Mouse (Mus musculus) urinary bladder, postnatal 4 days (tissue): ENCODE data around the gene Echdc3.
A peak's percentile ranks its signal among the peaks of the same experiment; 100 is the strongest.

ENCODE experiments used
- DNase-seq, 2 experiments: peaks; one replicate each; pipeline ENCODE4 v3.0.0; 2021 to 2022; ENCODE audit warnings: low spot score in 2 of 2

Echdc3 gene

DNA sequence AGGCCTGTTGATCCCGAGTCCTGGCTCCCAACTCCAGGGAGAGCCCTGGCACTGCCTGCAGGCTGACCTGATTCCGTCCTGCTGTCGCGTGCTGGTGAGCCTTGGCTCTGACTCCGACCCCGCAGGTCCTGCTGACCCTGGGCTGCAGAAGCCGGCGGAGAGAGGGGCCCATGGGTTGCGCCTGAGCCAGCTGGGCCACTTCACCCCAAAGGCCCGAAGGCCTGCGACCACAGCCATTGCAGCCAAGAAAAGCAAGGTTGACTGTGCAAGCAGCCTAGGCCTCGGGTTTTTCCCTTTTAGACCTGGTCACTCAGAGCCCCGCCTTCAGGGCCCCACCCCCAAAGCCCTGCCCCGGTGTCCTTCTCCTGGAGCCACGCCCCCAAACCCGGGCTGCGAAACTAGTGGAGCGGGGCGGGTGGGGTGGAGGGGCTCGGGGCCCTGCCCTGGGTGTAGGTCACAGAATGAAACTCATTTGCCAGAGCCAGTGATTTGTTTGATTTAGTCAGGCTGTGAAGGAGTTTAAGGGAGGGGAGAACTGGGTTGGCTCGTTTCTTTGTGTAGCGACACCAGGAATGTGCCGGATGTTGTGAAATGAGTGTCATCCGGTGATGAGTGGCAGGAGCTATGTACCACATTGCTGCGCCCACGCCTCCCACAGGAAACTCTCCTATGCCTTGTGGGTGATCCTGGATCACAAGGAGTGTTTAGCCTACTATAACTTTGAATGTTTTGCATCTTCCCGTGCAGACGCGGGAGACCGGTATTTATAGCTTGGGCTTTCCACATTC, at the start of gene Echdc3:
Gene Echdc3, minus strand, starts transcription at position 310 of the 788 bp plus-strand sequence.
- peak; percentile 85 to 89 for DNase-seq

DNA sequence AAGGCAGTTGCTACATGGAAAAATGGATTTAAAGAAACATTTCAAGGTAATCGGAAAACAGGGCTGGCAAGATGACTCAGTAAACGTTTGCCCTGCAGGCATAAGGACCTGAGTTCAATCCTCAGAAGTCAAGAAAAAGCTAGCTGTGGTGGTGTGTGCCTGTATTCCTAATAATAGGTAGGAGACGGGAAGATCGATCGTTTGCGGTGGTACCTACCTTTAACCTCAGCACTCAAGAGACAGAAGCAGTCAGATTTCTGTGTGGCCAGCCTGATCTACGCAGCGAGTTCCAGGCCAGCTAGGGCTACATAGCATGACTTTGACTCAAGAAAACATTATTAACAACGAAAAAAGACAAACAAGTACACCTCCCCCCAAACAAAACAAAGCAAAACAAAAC, 48.9 kb upstream of the Echdc3 start:
- DNase-seq = no peak

DNA sequence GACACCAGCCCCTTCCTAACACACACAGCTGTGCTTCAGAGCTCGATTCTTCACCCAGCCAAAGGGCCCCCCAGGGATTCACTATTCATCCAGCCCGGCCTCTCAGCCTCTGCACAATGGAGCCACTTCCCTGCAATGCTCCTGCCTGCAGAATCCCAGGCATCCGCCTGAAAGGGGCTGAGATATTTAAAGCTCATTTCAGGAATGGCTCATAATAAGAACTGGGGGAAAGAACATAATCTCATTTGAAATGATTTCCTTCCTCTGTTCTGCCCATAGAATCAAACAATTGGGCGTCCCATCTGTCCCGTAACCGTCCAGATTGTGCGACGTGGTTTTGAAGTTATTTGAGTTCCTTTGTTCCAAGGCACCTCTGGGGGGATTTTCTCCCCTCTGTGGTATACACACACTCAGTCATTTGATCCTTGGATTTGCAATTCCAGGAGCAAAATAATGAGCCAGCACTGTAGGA, 48.4 kb upstream of the Echdc3 start:
- no peak for DNase-seq

DNA sequence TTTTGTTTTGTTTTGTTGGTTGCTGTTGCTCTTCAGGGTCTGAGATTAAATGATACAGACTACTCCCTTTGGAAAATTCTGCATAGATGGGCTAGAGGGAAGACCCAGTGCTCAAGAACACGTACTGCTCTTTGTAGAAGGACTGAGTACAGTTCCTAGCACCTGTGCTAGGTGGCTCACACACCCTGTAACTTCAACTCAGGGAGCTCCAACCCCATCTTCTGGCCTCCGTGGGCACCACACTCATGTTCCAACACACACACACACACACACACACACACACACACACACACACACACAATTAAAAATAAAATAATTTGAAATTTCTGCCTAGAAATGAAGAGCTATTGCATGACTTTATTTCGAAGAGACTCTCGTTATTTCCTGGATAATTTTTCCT, 47.8 kb upstream of the Echdc3 start:
- no peak for DNase-seq

DNA sequence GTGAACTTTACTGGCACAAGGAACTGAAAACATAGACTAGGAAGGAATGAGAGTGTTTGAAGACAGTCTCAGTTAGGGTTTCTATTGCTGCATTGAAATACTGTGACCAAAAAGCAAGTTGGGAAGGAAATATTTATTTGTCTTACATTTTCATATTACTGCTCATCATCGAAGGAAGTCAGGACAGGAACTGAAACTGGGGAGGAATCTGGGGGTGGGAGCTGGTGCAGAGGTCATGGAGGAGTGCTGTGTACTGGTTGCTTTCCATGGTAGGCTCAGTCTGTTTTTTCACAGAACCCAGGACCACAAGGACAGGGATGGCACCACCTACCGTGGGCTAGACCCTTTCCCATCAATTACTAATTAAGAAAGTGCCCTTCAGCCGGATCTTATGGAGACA, 46.3 kb upstream of the Echdc3 start:
- no peak for DNase-seq

DNA sequence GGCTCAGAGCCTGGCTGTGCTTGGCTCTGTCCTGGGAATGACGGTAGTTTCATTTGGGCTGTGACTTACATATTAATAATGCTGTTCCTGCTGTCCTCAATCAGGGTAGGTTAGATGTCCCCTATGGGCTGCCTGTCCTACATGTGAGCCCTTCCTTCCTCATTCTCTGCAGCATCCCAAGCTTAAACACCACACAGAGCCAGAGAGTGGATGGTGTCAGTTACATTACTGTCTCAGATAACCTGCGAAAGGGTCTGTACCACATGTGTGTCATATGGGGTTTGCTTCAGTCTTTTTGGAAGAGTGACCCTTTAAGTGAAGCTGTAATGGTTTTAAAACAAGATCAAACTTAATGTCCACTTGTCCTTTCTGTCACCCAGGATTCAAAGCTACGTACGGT, 45.2 kb upstream of the Echdc3 start:
- no peak for DNase-seq

DNA sequence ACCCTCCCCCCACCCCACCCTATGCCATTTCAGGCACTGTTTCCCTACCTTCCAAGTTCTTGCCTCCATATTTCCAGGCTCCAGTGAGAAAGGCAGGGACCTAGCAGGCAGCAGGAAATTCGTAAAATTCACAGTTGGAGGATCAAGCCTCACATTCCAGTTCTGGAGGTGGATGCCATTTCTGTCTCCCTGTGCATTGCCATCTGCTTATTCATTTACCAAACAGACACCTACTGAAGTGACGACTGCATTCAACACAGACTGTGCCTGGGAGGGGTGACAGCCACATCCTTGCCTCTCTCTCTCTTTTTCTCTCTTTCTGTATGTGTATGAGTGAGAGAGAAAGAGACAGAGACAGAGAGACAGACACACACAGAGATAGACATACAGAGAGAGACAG, 44.3 kb upstream of the Echdc3 start:
- DNase-seq = no peak

DNA sequence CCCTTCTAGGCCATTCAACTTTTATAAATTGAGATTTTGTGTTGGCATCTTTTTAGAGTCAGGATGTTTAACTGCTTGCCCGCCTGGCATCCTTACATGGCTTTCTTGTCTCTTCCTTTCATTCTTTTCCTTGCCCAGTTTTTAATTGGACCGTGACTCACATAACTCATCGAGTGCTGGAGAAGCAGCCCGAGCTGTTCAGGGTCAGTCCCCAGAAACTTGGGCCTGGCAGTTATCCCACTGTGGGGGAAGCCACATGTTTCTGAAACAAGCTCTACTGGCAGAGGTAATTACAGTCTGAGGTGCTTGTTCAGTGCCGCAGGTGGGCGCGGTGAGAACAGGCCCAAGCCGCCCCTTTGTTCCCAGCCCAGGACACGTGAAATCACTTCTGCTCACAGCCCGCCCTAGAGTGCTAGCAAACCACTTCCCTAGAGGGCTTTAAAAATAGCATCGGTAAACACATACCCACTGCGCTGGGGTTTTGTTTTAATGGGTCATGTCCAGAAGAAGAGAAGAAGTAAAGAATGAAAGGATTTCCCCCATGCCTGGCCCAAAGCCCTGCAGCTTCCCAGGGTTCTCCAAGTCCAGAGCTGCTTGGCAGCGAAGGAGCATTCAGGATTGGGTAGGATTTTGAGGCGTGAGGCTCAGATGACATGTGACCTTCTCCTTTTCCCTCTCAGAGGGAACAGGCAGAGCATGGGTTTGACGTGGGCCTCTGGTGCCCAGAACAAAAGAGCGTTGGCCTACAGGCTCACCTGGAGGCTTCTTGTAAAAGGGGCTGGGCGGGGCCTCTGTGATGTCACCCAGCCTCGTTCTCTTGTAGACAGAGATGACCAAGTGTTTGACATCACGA, 43.4 kb upstream of the Echdc3 start:
- DNase-seq = peak; percentile 32 to 65

DNA sequence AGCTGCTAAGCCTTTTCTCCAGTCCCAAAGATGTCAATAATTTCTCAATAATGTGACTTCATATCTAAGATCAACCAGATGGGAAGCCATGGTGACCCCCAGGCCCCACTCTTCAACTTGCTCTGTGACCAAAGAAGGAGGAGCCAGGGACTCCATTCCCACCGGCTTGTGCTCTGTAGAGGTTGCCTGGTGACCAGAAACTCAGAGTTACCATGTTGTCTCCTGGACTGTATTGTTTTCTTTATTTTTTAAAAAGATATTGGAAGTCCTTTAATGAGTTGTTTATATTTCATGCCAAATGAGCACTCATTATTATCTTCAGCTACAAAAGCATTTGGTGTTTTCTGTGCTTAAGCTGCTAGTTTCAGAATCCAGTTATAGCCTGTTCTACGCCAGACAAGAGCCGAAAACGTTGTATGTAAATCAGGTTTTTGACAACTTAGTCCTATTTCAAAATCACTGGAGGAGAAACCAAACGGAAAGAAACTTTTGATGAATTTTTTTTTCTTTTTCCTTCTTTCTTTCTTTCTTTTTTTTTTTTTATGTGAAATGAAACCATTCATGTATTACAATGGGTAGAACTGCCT, 42.7 kb upstream of the Echdc3 start:
- no peak for DNase-seq

DNA sequence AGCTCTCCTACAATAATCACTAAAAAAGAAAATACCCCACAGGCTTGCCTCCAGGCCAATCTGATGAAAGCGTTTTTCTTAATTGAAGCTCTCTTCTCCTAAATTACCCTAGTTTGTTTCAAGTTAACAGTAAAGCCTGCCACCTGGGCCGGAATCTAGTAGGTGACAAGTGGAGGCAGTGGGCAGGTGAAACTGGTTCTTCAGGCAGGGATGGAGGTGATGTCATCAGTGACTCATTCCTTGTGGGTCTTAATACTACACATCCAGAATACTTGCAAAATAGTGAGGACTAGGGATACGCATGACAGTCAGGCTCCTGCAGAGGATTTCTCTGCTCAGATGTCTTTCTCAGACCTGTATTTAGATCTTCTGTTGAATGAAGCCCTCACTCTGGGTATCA, 39.7 kb upstream of the Echdc3 start:
- DNase-seq = no peak

DNA sequence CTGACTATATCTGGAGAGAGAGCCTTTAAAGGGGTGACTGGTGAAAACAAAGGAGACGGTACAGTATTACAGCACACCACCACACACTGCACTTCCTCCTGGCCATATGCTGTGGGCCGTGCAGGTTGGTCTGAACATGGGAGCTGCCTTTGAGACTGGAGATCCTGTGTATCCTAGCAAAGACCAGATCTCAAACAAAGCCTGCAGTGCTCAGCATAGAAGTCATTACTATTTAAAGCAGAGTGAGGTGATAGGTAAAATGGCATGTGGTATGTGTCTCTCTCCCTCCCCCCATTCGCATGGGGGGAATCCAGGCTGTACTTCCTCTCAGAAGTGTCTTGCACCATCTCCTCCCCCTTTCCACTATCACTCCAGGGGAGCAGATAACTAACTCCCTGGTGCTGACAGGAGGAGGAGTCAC, 38.3 kb upstream of the Echdc3 start:
- DNase-seq = no peak

DNA sequence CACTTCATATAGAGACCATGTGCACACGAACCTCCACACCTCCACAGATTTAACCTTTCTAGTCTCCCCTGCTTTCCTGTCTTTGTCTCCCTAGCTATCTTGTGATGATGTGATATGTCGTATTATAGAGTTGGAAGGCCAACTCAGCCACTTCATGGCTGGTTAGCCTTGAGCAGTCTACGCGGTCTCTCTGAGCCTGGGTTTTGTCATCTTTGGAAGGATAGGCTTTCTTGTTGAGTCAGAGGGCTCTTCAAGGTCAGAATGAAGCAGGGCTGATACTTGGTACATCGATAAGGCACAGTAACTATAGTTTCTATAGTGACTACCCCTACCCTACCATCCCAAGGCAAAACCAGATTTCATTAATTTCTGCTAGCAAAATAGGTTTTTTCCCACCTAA, 28.6 kb upstream of the Echdc3 start:
- no peak for DNase-seq

DNA sequence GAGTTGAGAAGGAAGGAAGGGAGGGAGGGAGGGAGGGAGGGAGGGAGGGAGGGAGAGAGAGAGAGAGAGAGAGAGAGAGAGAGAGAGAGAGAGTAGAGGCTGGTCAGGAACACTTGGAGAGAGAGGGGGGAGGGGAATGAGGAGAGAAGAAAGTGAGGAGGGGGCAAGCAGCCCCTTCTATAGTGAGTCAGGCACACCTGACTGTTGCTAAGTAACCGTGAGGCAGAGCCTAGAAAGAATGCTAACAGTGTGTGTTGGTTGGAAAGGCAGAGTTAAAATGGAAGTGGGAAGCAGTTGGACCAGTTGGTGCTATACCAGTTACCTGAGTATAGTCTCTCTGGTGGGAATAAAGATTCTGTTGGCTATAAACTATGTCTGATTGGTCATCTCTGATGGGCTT, 27.2 kb upstream of the Echdc3 start:
- DNase-seq = no peak

DNA sequence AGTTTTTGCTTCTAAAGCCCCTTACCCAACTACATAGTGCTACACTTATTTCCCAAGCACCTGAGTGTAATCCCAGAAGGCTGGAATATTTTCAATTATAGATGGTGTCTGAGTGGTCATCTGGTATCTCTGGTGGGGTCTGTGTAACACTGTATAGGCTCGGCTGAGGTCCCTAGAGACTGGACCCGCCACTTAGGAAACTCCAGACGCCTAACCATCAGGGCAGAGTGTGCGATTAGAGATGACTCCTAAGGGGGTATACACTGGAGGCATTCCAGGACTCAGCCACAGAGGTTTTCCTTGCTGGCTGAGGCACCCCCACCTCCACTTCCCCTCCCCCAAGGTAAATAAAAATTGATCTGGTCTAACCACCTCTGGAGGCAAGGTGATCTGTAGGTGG, 26.5 kb upstream of the Echdc3 start:
- DNase-seq = no peak

DNA sequence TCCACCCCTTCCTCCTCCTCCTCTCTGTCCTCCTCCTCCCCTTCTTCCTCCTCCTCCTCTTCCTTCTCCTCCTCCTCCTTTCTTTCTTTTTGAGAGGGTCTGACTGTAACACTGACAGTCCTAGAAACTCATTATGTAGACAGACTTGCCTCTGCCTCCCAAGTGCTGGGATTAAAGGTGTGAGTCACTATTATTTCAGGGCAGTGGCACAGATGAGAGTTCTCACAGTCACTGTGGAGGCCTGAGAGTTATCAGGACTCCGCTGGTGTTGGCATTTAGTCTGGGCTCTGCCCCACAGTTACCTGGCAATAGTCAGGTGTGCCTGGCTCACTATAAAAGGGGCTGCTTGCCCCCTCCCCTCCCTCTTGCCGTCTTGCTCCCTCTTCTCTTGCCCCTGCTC, 25.8 kb upstream of the Echdc3 start:
- no peak for DNase-seq

DNA sequence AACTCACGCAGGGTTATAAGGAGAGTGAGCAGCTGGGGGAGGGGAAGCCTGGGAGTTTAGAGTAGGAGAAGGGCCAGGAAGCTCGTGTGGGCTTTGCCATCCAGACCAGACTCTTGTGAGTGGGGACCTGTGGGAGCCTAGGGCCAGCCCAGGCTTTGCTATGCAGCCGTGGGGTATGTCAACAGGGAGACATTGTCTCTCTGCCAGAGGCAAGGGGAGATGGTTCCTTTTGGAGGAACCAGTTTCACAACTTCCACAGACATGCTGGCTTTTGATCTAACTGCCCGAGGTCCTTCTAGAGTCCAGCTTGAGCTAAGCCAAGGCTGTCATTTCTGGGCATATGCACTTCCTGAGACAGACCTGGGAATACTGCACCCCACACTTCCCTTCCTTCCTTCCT, 25.4 kb upstream of the Echdc3 start:
- no peak for DNase-seq

DNA sequence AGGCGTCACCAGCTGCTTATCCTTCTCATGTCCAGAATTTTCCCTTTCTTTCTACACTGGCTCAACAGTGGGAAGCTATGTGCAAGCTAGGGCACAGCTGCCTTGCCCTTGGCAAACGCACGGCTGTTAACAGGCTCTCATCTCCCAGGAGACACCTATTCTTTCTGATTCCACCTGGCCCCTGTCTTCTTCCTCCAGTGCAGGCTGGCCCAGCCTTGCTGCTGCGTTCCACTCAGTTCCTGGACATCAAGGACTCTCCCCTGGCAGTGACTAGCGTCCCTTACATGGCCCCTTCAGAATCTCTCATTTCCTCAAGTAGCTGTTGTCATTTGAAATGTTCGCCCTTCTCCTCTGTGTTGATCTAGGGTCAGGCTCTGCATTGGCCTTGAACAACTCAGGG, 20.5 kb upstream of the Echdc3 start:
- no peak for DNase-seq

DNA sequence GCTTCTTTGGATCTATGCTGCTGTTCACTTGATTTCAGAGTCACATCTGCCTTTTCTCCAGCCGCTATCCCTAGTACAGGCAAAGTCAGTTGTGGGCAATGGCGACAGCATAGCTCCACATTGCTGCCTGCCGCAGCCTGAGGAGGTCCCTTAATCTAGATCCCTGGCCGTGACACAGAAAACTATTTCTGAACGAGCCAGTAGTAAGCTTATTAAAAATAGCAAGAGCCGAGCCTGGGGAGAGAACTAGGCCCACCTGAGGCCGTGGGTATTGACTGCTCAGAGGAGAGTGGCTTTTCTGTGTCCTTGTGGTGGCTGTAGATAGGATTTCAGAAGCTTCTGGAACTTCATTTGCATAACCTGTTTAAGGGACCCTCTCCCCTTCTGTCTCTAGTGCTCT, 19.9 kb upstream of the Echdc3 start:
- DNase-seq = no peak

DNA sequence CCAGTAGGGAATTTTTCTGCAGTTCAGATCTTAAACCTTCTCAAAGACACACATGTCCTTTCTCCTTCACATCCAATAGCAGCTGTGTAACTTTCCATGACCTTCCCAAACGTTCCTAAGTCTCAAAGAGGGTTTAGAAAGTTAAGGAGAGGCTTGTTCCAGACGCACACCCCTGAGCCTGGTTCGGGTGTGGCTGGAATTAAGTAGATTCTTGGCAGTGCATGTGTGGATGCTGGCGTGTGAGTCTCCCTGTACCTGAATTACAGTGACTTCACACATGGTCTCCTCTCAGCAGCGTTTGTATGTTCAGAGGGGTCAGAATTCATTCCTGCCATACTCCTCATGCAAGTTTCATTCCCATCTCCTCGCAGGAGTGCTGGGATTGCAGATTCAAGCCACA, 18.0 kb upstream of the Echdc3 start:
- no peak for DNase-seq

DNA sequence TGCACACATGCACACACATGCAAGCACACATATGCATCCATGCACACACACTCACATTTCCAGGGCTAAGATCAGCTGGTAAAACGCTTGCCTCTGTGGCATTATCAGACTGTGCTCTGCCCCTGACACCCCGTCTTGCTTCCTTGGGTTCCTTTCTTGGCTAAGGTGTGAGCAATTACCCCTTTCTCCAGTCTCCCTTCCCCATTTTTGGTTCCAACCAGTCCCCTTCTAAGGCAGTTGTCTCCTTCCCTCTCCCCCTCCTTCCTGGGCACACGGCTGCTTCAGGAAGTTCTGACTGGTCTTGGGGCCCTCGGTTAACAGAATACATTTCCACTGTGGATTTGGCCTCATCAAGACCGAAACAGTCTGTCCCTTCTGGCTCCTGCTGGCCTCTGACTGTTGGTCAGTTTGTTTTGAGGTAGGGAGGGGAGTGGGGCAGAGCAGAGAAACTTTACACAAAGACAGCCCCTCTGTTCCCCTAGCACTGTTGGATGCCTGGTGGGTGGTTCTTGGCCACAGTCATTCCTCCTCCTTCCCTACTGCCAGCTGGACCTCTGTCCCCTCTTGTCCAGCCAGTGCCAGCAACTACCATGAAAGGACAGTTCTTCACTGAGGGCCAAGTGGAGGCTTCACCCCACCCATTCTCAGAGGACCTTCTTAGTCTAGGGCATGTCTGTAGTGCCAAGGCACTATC, 16.9 kb upstream of the Echdc3 start:
- no peak for DNase-seq

DNA sequence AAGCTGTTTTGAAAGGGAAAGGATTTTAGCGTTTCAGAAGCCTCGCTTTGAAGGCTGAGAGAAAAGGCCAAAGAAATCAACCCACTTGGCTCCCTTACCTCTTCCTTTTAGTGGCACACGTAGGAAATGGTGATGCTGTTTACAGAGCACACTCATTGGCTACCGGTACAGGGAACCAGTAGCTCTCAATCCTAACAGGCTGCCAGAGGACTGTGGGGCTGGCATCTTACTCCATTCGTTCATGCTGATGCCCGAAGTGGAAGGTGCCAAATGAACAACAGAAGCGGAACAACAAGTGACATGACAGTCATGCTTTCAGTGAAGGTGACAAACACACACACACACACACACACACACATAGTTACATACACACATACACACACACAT, 14.2 kb upstream of the Echdc3 start:
- DNase-seq = no peak
